ENCODE assay signal across 8 mouse cellular contexts in genomic region chr5:41125050-41125449, GRCm38 (mm10).
DNase-seq lines count a peak whose midpoint lies in the region.

No protein-coding gene starts in this region.

- DNase-seq in cerebellum, adult 8-10 months = peak; percentile 8
- no peak for DNase-seq in cerebellum, adult 11 months
- peak; percentile 4 for DNase-seq in layer of hippocampus, adult 11-12 months (ENCODE audit: low spot score)
- no peak for DNase-seq in layer of hippocampus, postnatal 25 days (ENCODE audit: extremely low spot score in 1 of 2, low spot score in 1 of 2)
- DNase-seq in MEL-GATA-1-ER (ENCODE audit: extremely low read depth, low read depth) = peak; percentile 12
- DNase-seq in lung, postnatal 36 days = peak; percentile 6
- no peak for DNase-seq in adrenal gland, postnatal 14 days
- no peak for DNase-seq in adrenal gland, adult 2 months

Comparison
In these comparisons a context has a peak if more than half of its experiments do, and no peak if none do; other contexts are left out.
1. DNase-seq: peak in cerebellum, adult 8-10 months (single experiment), layer of hippocampus, adult 11-12 months (single experiment), MEL-GATA-1-ER (single experiment) and lung, postnatal 36 days (single experiment); none in cerebellum, adult 11 months (single experiment), layer of hippocampus, postnatal 25 days (0 of 2), adrenal gland, postnatal 14 days (single experiment) and adrenal gland, adult 2 months (single experiment).